Mouse (Mus musculus): Measurements from ENCODE around the gene Rfx2. TPM values are rescaled to one million over a fixed set of nuclear protein-coding genes. Genes with fewer than 3 reads are reported as not detected.

The Rfx2 gene
- total RNA-seq, 2 experiments from 2014 or later: 1.4 to 2.3 TPM

DNA sequence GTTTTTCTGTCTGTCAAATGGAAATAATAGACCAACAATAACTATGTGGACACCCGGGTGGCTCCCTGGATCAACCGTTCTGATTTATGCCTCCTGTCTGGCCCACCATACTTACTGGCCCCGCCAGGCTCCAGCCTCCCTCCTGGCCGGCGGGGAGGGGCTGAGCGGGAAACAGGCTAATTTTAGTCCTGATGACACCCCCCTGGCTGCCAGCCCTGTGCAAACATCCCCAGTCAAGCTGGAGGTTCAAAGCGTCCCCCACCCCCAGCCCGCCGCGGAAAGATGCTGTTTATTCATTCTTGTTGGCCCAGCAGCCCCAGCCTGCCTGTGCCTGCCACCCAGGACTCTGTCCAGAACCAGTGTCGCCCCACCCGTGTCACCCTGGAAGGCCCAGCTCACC, 102.7 kb downstream of the Rfx2 start:
- intact Hi-C loops (cut with DNase I): no loop called here
- DNase-seq (ENCODE audit: extremely low spot score in 1 of 2, low spot score in 2 of 2): peak in 1 of 2 experiments; percentile 76

DNA sequence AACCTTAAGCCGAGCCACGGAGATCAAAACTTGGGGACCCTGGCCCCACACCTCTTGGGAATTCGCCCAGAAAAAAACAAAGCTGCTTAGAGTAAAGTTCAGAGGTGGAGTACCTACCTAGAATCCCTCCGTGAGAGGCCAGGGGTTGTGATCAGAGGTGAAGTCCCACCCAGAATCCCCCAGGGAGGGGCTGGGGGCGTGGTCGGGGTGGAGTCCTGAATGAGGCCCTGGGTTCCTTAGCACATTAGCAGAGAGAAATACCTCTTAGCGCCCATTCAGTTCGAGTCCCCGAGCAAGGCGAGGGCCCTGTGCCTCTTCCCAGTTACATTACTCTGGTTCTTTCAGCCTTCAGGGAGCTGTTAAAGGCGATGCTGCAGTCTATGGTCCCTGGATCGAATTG, 103.2 kb downstream of the Rfx2 start:
- no peak for DNase-seq (ENCODE audit: extremely low spot score in 1 of 2, low spot score in 2 of 2)
- intact Hi-C loops (cut with DNase I): no loop called here

DNA sequence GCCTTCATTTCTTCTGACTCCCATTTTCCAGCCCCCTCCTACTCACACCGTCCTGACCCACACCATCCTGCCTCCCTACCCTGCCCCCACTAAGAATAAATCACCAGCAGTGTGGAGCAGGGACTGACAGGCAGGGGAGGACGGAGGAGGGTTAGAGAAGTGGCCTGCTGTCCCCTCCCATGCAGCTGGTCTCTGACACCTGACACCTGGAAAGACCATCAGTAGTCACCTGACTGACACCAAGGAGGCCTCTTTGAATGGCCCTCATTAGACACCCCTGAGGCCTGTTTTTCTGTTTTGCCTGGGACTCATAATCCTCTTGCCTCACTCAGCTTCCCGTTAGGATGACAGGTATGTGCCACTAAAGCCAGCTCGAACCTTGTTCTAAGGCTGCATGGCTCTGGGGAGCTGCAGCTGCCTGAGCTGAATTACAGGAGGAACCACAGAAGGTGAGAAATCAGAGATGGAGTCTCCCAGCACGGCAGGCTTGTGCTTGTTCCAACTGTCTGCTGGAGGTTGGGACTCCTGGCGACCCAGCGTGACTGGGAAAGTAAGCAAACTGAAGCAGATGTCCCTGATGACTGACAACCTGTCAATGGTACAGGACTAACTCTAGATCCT, 103.7 kb downstream of the Rfx2 start:
- DNase-seq (ENCODE audit: extremely low spot score in 1 of 2, low spot score in 2 of 2): no peak

More for the DNA sequence above, 103.7 kb downstream of the Rfx2 start:
- intact Hi-C loops (cut with DNase I): no loop called here

Other genes with a start within 250 kb of the Rfx2 start
- 10 to 100 TPM; 86.3 to 97.5 TPM for gene Safb2, start 246.4 kb downstream of the Rfx2 start, total RNA-seq (2021)
- gene Safb, start 246.2 kb downstream of the Rfx2 start, total RNA-seq (2021): 100 to 1,000 TPM; 126 to 141 TPM
- 100 to 1,000 TPM; 169 to 171 TPM for gene 2410015M20Rik, start 221.2 kb downstream of the Rfx2 start, total RNA-seq (2021)
- 100 to 1,000 TPM; 430 to 448 TPM for gene Rpl36, start 217.6 kb downstream of the Rfx2 start, total RNA-seq (2021)
- gene Lonp1, start 204.1 kb downstream of the Rfx2 start, total RNA-seq (2021): 10 to 100 TPM; 64.9 TPM
- under 1 TPM; 0.41 to 0.73 TPM for gene Catsperd, start 202.9 kb downstream of the Rfx2 start, total RNA-seq (2021)
- gene Ranbp3, start 157.7 kb downstream of the Rfx2 start, total RNA-seq (2021): 10 to 100 TPM; 88.4 to 97.2 TPM
- gene Ndufa11, start 113.2 kb downstream of the Rfx2 start, total RNA-seq (2021): 100 to 1,000 TPM; 205 to 222 TPM
- 1 to 10 TPM; 8.8 TPM for gene Vmac, start 113.0 kb downstream of the Rfx2 start, total RNA-seq (2021)
- 1 to 10 TPM; 1.8 to 2.4 TPM for gene Nrtn, start 73.5 kb downstream of the Rfx2 start, total RNA-seq (2021)
- 10 to 100 TPM; 75.4 to 76.4 TPM for gene Dus3l, start 66.3 kb downstream of the Rfx2 start, total RNA-seq (2021)
- gene Prr22, start 60.8 kb downstream of the Rfx2 start, total RNA-seq (2021): 1 to 10 TPM in 1 of 2 experiments, under 1 TPM in 1; 0.49 to 1.4 TPM
- gene Acsbg2, start 43.4 kb upstream of the Rfx2 start, total RNA-seq (2021): not detected
- under 1 TPM; 0.16 to 0.41 TPM for gene 1700061G19Rik, start 44.5 kb upstream of the Rfx2 start, total RNA-seq (2021)
- 10 to 100 TPM; 66.2 to 78.3 TPM for gene Mllt1, start 104.4 kb upstream of the Rfx2 start, total RNA-seq (2021)
- not detected for gene Acer1, start 151.1 kb upstream of the Rfx2 start, total RNA-seq (2021)
- gene Clpp, start 159.3 kb upstream of the Rfx2 start, total RNA-seq (2021): 10 to 100 TPM; 51.0 to 52.6 TPM
- 10 to 100 TPM; 25.7 to 30.4 TPM for gene Alkbh7, start 166.3 kb upstream of the Rfx2 start, total RNA-seq (2021)
- not detected for gene Pspn, start 169.0 kb upstream of the Rfx2 start, total RNA-seq (2021)
- 10 to 100 TPM; 47.2 to 51.3 TPM for gene Gtf2f1, start 180.3 kb upstream of the Rfx2 start, total RNA-seq (2021)
- gene Gm17949, start 180.5 kb upstream of the Rfx2 start, total RNA-seq (2021): under 1 TPM in 1 of 2 experiments, not detected in 1; 0.51 TPM
- 100 to 1,000 TPM; 118 to 122 TPM for gene Khsrp, start 200.5 kb upstream of the Rfx2 start, total RNA-seq (2021)
- under 1 TPM in 1 of 2 experiments, not detected in 1; 0.28 TPM for gene Slc25a41, start 210.6 kb upstream of the Rfx2 start, total RNA-seq (2021)
- under 1 TPM in 1 of 2 experiments, not detected in 1; 0.47 TPM for gene Crb3, start 228.1 kb upstream of the Rfx2 start, total RNA-seq (2021)
- 100 to 1,000 TPM; 325 to 326 TPM for gene Slc25a23, start 228.8 kb upstream of the Rfx2 start, total RNA-seq (2021)
- gene Dennd1c, start 247.5 kb upstream of the Rfx2 start, total RNA-seq (2021): 1 to 10 TPM; 1.4 to 1.6 TPM

All from left cerebral cortex, postnatal 10 days (tissue).